ENCODE assay signal across 8 mouse cellular contexts in genomic region chr2:79254588-79255191, GRCm38 (mm10). TPM values are rescaled to one million over a fixed set of nuclear protein-coding genes. Genes with fewer than 3 reads are reported as not detected.
A peak's percentile ranks its signal among the peaks of the same experiment; 100 is the strongest.
DNase-seq lines count a peak whose midpoint lies in the region; ATAC-seq lines count a peak whose summit lies in the region.

No protein-coding gene starts in this region.

- intact Hi-C loops in gastrocnemius, postnatal 14 days (cut with DNase I; ENCODE audit: low total_unique reads): no loop called here

- WGBS in embryonic facial prominence, embryonic 15.5 days: 62% methylated on average over 3 of the region's 3 CpGs

- peak overlapping the region; percentile 53 for H3K4me3 ChIP-seq in embryonic facial prominence, embryonic 15.5 days (replicated peaks)

- no peak overlapping the region for H3K9ac ChIP-seq in embryonic facial prominence, embryonic 15.5 days

- no peak for ATAC-seq in embryonic facial prominence, embryonic 15.5 days (ENCODE audit: insufficient number of reproducible peaks, low FRiP score, low TSS enrichment, low read depth)
- ATAC-seq in megakaryocyte, adult 5-6 weeks (ENCODE audit: poor library complexity, severe bottlenecking): peak; percentile 45

- H3K27me3 ChIP-seq in embryonic facial prominence, embryonic 15.5 days: no peaks in the 10 kb centered on the region

- H3K9me3 ChIP-seq in embryonic facial prominence, embryonic 15.5 days (replicated peaks): no peaks in the 10 kb centered on the region

- peaks cover 19% of the 10 kb centered on the region for H3K4me1 ChIP-seq in embryonic facial prominence, embryonic 15.5 days

- peak; percentile 6 for DNase-seq in gastrocnemius, adult 18-20 months (ENCODE audit: low spot score)
- DNase-seq in gastrocnemius, postnatal 14 days: no peak
- peak; percentile 56 for DNase-seq in induced T-regulatory cell, adult 2 months (ENCODE audit: low read depth)
- DNase-seq in spleen, postnatal 4 days (ENCODE audit: low spot score in 2 of 2): peak; percentile 56 to 69
- no peak for DNase-seq in ovary, postnatal 14 days (ENCODE audit: low spot score)
- no peak for DNase-seq in testis, postnatal 14 days (ENCODE audit: low spot score)

- H3K4me2 ChIP-seq in embryonic facial prominence, embryonic 15.5 days (replicated peaks): peak overlapping the region; percentile 84

- no peaks in the 10 kb centered on the region for H3K36me3 ChIP-seq in embryonic facial prominence, embryonic 15.5 days

- 0 out of 2 replicates have a peak overlapping the region, but pooled peaks have one; percentile 66 for H3K27ac ChIP-seq in embryonic facial prominence, embryonic 15.5 days (replicated peaks)

RNA-seq across cellular contexts. Expression of gene Itga4, which starts 0.5 kb away (rescaled TPM):
- total RNA-seq in gastrocnemius, adult 18-20 months (2021): 1 to 10 TPM; 4.4 to 5.1 TPM
- total RNA-seq in gastrocnemius, postnatal 14 days (2021): 1 to 10 TPM; 2.9 to 3.9 TPM
- polyA plus RNA-seq in embryonic facial prominence, embryonic 15.5 days (2015; fragmentation: Nextera tagmentation; extraction: Ambion mirVana): 11.1 and 14.7 TPM in 2 replicates
- 208 and 212 TPM in 2 replicates for total RNA-seq in megakaryocyte, adult 5-6 weeks (2015)
- 170 and 201 TPM in 2 replicates for total RNA-seq in megakaryocyte, adult 5-6 weeks (2017)

Comparison
In these comparisons a context has a peak if more than half of its experiments do, and no peak if none do; other contexts are left out.
1. DNase-seq: peak in gastrocnemius, adult 18-20 months (single experiment), induced T-regulatory cell, adult 2 months (single experiment) and spleen, postnatal 4 days (2 of 2); none in gastrocnemius, postnatal 14 days (single experiment), ovary, postnatal 14 days (single experiment) and testis, postnatal 14 days (single experiment).
2. RNA of gene Itga4, which starts 0.5 kb away (total RNA-seq): 170 to 212 TPM in megakaryocyte, adult 5-6 weeks; 4.4 to 5.1 TPM in gastrocnemius, adult 18-20 months and 2.9 to 3.9 TPM in gastrocnemius, postnatal 14 days; every median in the first group is over 10 times any median in the second.